Mouse (Mus musculus): ENCODE measurements around the gene Rsph6a. TPM values are rescaled to one million over a fixed set of nuclear protein-coding genes. Genes with fewer than 3 reads are reported as not detected.

The Rsph6a gene
- polyA plus RNA-seq, 1 experiment from 2014 or later: not detected

DNA sequence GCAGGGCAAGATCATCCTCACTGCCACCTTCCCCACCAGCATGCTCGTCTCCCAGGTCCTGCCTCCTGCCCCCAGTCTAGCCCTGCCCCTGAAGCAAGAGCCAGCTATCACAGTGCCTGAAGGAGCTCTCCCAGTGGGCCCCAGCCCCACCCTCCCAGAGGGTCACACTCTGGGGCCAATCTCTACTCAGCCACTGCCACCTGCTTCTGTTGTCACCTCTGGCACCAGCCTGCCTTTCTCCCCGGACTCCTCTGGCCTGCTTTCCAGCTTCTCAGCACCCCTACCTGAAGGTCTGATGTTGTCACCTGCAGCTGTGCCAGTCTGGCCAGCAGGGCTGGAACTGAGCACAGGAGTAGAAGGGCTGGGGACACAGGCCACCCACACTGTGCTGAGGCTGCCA lies 42.7 kb downstream of the Rsph6a start:
- Histone ChIP-seq H3K27ac (peak overlapping the region; percentile 13; the same call in 1 of the 2 replicates), H3K9me3 (no peaks in the 10 kb centered on the region), H3K36me3 (replicated peaks) (peaks cover 17% of the 10 kb centered on the region), H3K4me3 (peak overlapping the region; percentile 87; the same call in 1 of the 2 replicates), H3K27me3 (ENCODE audit: poor library complexity, severe bottlenecking) (peaks cover 3% of the 10 kb centered on the region), H3K4me1 (peaks cover 59% of the 10 kb centered on the region)
- DNase-seq (ENCODE audit: extremely low spot score, low spot score): no peak
- 71% methylated on average over 2 of the region's 2 CpGs for WGBS

DNA sequence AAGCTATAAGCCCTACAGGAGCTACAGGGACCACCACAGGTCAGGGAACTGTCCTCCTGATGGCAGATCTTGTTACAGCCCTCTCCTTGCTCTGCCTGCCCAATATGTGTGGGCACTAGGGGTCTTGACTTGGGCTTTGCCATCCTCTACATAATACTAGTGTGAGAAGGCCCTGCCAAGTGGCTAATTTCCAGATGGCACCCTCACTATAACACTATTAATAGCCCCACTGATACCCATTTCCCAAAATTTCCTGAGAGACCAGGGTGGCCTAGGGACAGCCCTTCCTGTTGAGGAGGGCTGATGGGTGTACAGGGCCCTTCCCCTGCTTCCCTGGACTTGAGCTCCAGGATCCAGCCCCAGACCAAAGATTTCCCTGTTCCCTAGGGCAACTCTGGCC lies 43.4 kb downstream of the Rsph6a start:
- Histone ChIP-seq H3K27ac (no peak overlapping the region; the same call in 1 of the 2 replicates), H3K4me3 (peak overlapping the region; percentile 87; the same call in 1 of the 2 replicates), H3K9me3 (no peaks in the 10 kb centered on the region), H3K36me3 (replicated peaks) (peaks cover 17% of the 10 kb centered on the region), H3K27me3 (ENCODE audit: poor library complexity, severe bottlenecking) (no peaks in the 10 kb centered on the region), H3K4me1 (peaks cover 53% of the 10 kb centered on the region)
- no peak for DNase-seq (ENCODE audit: extremely low spot score, low spot score)

- no peak for DNase-seq (ENCODE audit: extremely low spot score, low spot score)
- Histone ChIP-seq H3K27ac (no peak overlapping the region), H3K27me3 (ENCODE audit: poor library complexity, severe bottlenecking) (no peaks in the 10 kb centered on the region), H3K9me3 (no peaks in the 10 kb centered on the region), H3K4me3 (no peak overlapping the region), H3K4me1 (peaks cover 43% of the 10 kb centered on the region), H3K36me3 (replicated peaks) (peaks cover 17% of the 10 kb centered on the region)
- WGBS: 57% methylated on average over 7 of the region's 7 CpGs
Observed at GRCm38 (mm10) chr7:19098811-19099210, 44.3 kb downstream of the Rsph6a start.

DNA sequence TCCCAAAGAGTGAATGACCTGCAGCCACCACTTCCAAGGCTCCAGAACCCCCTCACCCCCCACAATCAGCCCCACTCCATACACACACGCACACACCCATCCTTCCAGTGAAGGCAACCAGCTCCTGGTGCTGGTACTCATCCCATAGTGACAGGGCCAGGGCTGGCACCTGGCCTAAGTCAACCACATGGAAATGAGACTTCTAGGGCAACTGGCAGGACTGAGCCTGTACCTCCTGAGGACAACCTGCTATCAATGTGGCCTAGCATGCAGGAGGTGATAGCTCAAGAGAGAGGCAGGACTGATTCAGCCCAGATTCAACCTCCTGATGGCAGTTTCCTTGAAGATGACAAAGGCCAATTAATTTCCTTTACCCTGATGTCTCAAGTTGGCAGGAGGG lies 45.8 kb downstream of the Rsph6a start:
- Histone ChIP-seq H3K9me3 (no peaks in the 10 kb centered on the region), H3K27ac (no peak overlapping the region), H3K4me1 (peaks cover 34% of the 10 kb centered on the region), H3K27me3 (ENCODE audit: poor library complexity, severe bottlenecking) (no peaks in the 10 kb centered on the region), H3K4me3 (no peak overlapping the region), H3K36me3 (replicated peaks) (peaks cover 17% of the 10 kb centered on the region)
- no peak for DNase-seq (ENCODE audit: extremely low spot score, low spot score)
- 86% methylated on average over 1 of the region's 1 CpGs for WGBS

GRCm38 (mm10) chr7:19103741-19104140 lies 49.3 kb downstream of the Rsph6a start:
- H3K9me3 ChIP-seq: no peaks in the 10 kb centered on the region
- H3K27me3 ChIP-seq (ENCODE audit: poor library complexity, severe bottlenecking): no peaks in the 10 kb centered on the region
- H3K36me3 ChIP-seq (replicated peaks): no peaks in the 10 kb centered on the region
- no peak for DNase-seq (ENCODE audit: extremely low spot score, low spot score)
- no peak overlapping the region for H3K27ac ChIP-seq
- no peak overlapping the region for H3K4me3 ChIP-seq
- H3K4me1 ChIP-seq: peaks cover 2% of the 10 kb centered on the region

- H3K27ac ChIP-seq: no peak overlapping the region
- no peaks in the 10 kb centered on the region for H3K36me3 ChIP-seq (replicated peaks)
- H3K4me3 ChIP-seq: no peak overlapping the region
- DNase-seq (ENCODE audit: extremely low spot score, low spot score): no peak
- WGBS: 87% methylated on average over 2 of the region's 2 CpGs
- no peaks in the 10 kb centered on the region for H3K9me3 ChIP-seq
- no peaks in the 10 kb centered on the region for H3K27me3 ChIP-seq (ENCODE audit: poor library complexity, severe bottlenecking)
- no peaks in the 10 kb centered on the region for H3K4me1 ChIP-seq
Observed at GRCm38 (mm10) chr7:19104486-19104885, 50.0 kb downstream of the Rsph6a start.

GRCm38 (mm10) chr7:19107436-19107835 lies 52.9 kb downstream of the Rsph6a start:
- Histone ChIP-seq H3K9me3 (no peaks in the 10 kb centered on the region), H3K27ac (no peak overlapping the region), H3K27me3 (ENCODE audit: poor library complexity, severe bottlenecking) (no peaks in the 10 kb centered on the region), H3K4me3 (no peak overlapping the region), H3K4me1 (no peaks in the 10 kb centered on the region), H3K36me3 (replicated peaks) (no peaks in the 10 kb centered on the region)
- DNase-seq (ENCODE audit: extremely low spot score, low spot score): no peak
- 72% methylated on average over 3 of the region's 3 CpGs for WGBS

DNA sequence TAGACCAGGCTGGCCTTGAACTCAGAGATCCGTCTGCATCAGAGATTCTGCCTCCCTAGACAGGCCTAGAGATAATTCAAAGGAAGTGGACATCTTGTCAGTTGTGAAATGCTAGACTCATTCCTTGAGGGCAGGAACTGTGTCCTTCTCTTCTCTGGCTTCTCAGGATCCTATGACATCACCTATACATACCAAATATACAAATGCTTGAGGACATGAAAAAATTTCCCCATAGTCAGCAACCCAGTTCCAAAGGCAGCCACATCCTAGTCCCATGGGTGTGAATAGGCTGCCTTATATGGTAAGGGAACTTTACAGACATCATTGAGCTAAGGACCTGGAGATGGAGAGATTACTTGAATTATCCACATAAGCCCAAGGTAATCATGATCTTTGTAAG lies 55.1 kb downstream of the Rsph6a start:
- no peaks in the 10 kb centered on the region for H3K9me3 ChIP-seq
- no peaks in the 10 kb centered on the region for H3K27me3 ChIP-seq (ENCODE audit: poor library complexity, severe bottlenecking)
- DNase-seq (ENCODE audit: extremely low spot score, low spot score): no peak
- WGBS: 85% methylated on average over 1 of the region's 1 CpGs
- H3K4me1 ChIP-seq: no peaks in the 10 kb centered on the region
- no peak overlapping the region for H3K4me3 ChIP-seq
- no peaks in the 10 kb centered on the region for H3K36me3 ChIP-seq (replicated peaks)
- H3K27ac ChIP-seq: no peak overlapping the region

DNA sequence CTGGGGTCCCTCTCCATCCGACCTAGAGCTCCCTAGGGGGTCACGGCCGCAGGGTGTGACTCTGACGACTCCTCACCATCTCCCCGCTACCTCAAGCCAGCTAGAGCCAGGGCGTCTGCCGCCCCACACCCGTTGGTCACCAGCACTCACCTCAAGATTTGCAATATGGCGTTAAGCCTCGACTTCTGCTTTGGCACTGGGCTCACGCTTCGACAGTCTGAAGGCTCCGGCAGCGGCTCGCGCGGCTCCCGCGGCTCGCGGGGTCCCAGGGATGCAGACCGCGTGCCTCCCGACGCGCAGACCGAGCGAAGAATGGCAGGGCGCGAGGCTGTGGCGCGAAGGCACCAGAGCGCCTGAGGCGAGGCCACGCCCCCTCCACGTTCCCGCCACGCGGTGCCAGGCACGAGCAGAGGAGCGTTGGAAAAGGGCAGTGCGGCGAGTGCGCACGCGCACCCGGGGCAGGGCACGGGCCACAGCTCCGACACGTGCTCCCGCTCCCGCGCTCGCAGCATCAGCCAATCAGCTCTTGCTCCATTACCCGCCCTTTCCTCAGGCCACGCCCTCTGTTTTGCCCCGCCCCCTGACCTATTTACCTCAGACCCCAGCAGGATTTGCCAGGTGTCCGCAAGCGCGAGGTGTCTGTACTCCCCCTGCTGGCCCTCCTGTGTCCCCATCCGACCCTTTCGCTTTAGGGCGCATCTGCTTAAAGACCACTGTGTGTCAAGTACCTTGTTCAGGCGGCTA lies 63.7 kb downstream of the Rsph6a start, which contains the start of gene Gm4969:
Gene Gm4969, minus strand, starts transcription at position 341 of the 744 bp plus-strand sequence.
- Histone ChIP-seq H3K27ac (peak within 1 kb of the TSS; percentile 58), H3K36me3 (replicated peaks) (peaks cover 14% of the 10 kb centered on the region), H3K27me3 (ENCODE audit: poor library complexity, severe bottlenecking) (peaks cover 18% of the 10 kb centered on the region), H3K9me3 (peaks cover 33% of the 10 kb centered on the region), H3K4me1 (peaks cover 18% of the 10 kb centered on the region), H3K4me3 (peak within 1 kb of the TSS; percentile 84)
- DNase-seq (ENCODE audit: extremely low spot score, low spot score): peak; percentile 68
- WGBS: 22% methylated on average over 64 of the region's 64 CpGs

DNA sequence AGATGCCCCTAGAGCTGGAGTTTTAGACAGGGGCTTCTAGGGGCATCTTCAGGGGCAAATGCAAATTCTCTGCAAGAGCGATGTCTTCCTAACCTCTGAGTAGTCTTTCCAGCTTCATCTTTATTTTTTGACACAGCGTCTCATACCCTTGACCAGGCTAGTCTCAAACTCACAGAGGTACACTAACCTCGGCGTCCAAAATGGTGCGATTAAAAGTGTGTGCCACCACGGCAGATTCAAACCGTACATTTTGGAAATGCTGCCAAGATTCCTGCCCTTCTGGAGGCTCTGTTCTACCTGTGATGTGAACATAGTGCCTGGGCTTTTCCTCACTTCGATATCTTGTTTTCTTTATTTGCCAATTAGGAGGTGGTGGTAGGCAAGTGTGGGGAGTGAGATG lies 64.6 kb downstream of the Rsph6a start:
- peaks cover 33% of the 10 kb centered on the region for H3K9me3 ChIP-seq
- peaks cover 18% of the 10 kb centered on the region for H3K27me3 ChIP-seq (ENCODE audit: poor library complexity, severe bottlenecking)
- H3K27ac ChIP-seq: no peak overlapping the region
- peaks cover 14% of the 10 kb centered on the region for H3K36me3 ChIP-seq (replicated peaks)
- H3K4me3 ChIP-seq: peak overlapping the region; percentile 84; the same call in 1 of the 2 replicates
- peaks cover 18% of the 10 kb centered on the region for H3K4me1 ChIP-seq
- 91% methylated on average over 8 of the region's 8 CpGs for WGBS
- DNase-seq (ENCODE audit: extremely low spot score, low spot score): no peak

DNA sequence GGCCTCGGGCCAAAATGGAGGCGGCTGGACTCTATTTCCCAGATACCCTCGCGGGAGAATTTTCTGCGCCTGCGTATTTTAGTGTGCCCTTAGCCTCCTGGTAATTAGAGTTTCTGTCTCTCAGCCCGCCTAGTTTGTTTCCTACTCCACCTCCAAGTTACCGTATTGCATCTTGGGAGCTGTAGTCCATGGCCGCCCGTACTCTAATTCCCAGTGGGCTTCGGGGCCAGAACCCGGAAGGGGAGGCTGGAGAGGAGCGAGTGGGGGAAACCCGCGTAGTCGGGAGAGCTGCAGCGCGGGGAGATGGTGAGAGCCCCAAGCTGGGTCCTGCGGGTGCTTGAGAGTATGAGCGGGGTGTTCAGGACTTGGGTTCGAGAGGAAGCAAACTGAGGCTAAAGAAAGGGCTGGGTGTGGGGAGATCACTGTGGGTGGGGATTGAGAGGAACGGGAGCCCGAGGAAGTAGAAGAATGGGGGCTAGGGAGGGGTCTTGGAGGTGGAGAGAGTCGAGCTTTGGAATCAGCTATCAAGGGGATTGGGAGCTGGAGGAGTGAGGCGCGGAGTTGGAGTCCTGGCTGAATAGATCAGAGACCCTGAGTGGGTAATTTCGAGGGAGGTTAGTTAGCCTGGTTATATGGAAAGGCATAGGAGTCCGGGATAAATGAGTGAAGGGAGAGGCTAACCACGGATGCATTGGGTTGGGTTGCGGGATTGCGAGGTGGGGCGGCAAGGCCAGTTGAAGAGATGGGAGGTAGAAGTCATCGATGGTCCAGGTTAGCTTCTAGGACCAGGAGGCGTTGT lies 65.3 kb downstream of the Rsph6a start, which contains the start of gene Fbxo46:
Gene Fbxo46, plus strand, starts transcription at position 229 of the 799 bp plus-strand sequence.
- H3K36me3 ChIP-seq (replicated peaks): peaks cover 14% of the 10 kb centered on the region
- H3K4me3 ChIP-seq: peak within 1 kb of the TSS; percentile 84
- WGBS: 3% methylated on average over 34 of the region's 34 CpGs
- H3K4me1 ChIP-seq: peaks cover 18% of the 10 kb centered on the region
- peak; percentile 92 for DNase-seq (ENCODE audit: extremely low spot score, low spot score)
- peak within 1 kb of the TSS; percentile 89 for H3K27ac ChIP-seq
- peaks cover 18% of the 10 kb centered on the region for H3K27me3 ChIP-seq (ENCODE audit: poor library complexity, severe bottlenecking)
- H3K9me3 ChIP-seq: peaks cover 33% of the 10 kb centered on the region

- Histone ChIP-seq H3K36me3 (replicated peaks) (peaks cover 19% of the 10 kb centered on the region), H3K9me3 (peaks cover 29% of the 10 kb centered on the region), H3K4me3 (no peak overlapping the region), H3K27me3 (ENCODE audit: poor library complexity, severe bottlenecking) (peaks cover 18% of the 10 kb centered on the region), H3K27ac (no peak overlapping the region), H3K4me1 (peaks cover 18% of the 10 kb centered on the region)
- no peak for DNase-seq (ENCODE audit: extremely low spot score, low spot score)
- 93% methylated on average over 4 of the region's 4 CpGs for WGBS
Observed at GRCm38 (mm10) chr7:19121686-19122085, 67.2 kb downstream of the Rsph6a start.

All from forebrain, embryonic 10.5 days (tissue).